Mouse (Mus musculus): ENCODE measurements around the gene Kazn.

DNA sequence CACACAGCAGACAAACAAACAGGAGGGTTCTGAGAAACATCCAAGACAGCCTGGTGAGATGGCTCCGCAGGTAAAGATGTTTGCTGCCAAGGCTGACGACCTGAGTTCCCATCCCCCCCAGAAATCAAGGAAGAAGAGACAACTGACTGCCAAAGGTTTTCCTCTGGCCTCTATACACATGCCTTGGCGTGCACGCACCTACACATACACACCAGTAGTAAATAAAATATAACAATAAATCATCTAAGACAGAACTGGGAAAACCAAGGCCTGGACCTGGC lies 158.8 kb downstream of the Kazn start:
- no peak for TF ChIP-seq CTCF (IDR thresholded peaks at IDR 0.05; ENCODE audit: insufficient read depth, low read length)
- no peak for TF ChIP-seq POLR2A (IDR thresholded peaks at IDR 0.05; ENCODE audit: borderline replicate concordance, extremely low read depth, low read depth, low read length)
